Comparison of ENCODE assay signal across 20 mouse cellular contexts in genomic region chr16:23972126-23972740, GRCm38 (mm10). TPM values are rescaled to one million over a fixed set of nuclear protein-coding genes. Genes with fewer than 3 reads are reported as not detected.
A peak's percentile ranks its signal among the peaks of the same experiment; 100 is the strongest.
DNase-seq lines count a peak whose midpoint lies in the region; ATAC-seq lines count a peak whose summit lies in the region.
"Had no signal": no experiment of that assay in that cellular context is flagged by ENCODE, and none has a peak within 500 bp of the region (broad histone marks: within the 10 kb centered on the region; RNA-seq: fewer than 3 reads in every experiment).

No protein-coding gene starts in this region.

- H3K4me2 ChIP-seq in neural tube, embryonic 11.5 days (ENCODE audit: low read depth): no peak overlapping the region
- H3K4me2 ChIP-seq in neural tube, embryonic 15.5 days: no peak overlapping the region
- no peak overlapping the region for H3K4me2 ChIP-seq in liver, embryonic 11.5 days
- H3K4me2 ChIP-seq: forebrain, embryonic 15.5 days; heart, embryonic 13.5 days; limb, embryonic 13.5 days; neural tube, embryonic 12.5 days had no signal

- H3K4me3 ChIP-seq in heart, embryonic 10.5 days: no peak overlapping the region
- no peak overlapping the region for H3K4me3 ChIP-seq in neural tube, embryonic 11.5 days (ENCODE audit: low read depth, low read length)
- H3K4me3 ChIP-seq in neural tube, embryonic 15.5 days (replicated peaks): no peak overlapping the region
- H3K4me3 ChIP-seq in liver, embryonic 11.5 days (ENCODE audit: low read depth, low read length): no peak overlapping the region
- H3K4me3 ChIP-seq: forebrain, embryonic 15.5 days; heart, embryonic 13.5 days; limb, embryonic 13.5 days; neural tube, embryonic 12.5 days had no signal

- H3K9ac ChIP-seq in neural tube, embryonic 11.5 days (ENCODE audit: low read length): no peak overlapping the region
- no peak overlapping the region for H3K9ac ChIP-seq in neural tube, embryonic 15.5 days (replicated peaks)
- no peak overlapping the region for H3K9ac ChIP-seq in liver, embryonic 11.5 days (ENCODE audit: low read depth, low read length)
- H3K9ac ChIP-seq: forebrain, embryonic 15.5 days; heart, embryonic 13.5 days; limb, embryonic 13.5 days; neural tube, embryonic 12.5 days had no signal

- DNase-seq in heart, embryonic 10.5 days (ENCODE audit: low spot score): no peak
- DNase-seq in heart, adult 9 months (ENCODE audit: low spot score in 2 of 2): no peak
- peak; percentile 7 for DNase-seq in neural tube, embryonic 11.5 days (ENCODE audit: low spot score)
- no peak for DNase-seq in liver, embryonic 11.5 days (ENCODE audit: low spot score)
- DNase-seq in frontal cortex, postnatal 36 days (ENCODE audit: low spot score in 2 of 2): no peak
- no peak for DNase-seq in layer of hippocampus, adult 11-12 months (ENCODE audit: low spot score)
- DNase-seq: gastrocnemius, postnatal 14 days; midbrain, embryonic 14.5 days; spleen, adult 18-20 months had no signal

- peaks cover 33% of the 10 kb centered on the region for H3K4me1 ChIP-seq in heart, embryonic 10.5 days
- H3K4me1 ChIP-seq in neural tube, embryonic 11.5 days (ENCODE audit: control insufficient read depth, insufficient read depth, low read length): no peaks in the 10 kb centered on the region
- no peaks in the 10 kb centered on the region for H3K4me1 ChIP-seq in neural tube, embryonic 15.5 days
- no peaks in the 10 kb centered on the region for H3K4me1 ChIP-seq in liver, embryonic 11.5 days (replicated peaks; ENCODE audit: control insufficient read depth, insufficient read depth, low read length)
- H3K4me1 ChIP-seq: forebrain, embryonic 15.5 days; neural tube, embryonic 12.5 days had no signal

- 74% methylated on average over 20 of the region's 20 CpGs for WGBS in heart, embryonic 10.5 days
- 84% methylated on average over 20 of the region's 20 CpGs for WGBS in neural tube, embryonic 11.5 days
- WGBS in neural tube, embryonic 15.5 days: 87% methylated on average over 20 of the region's 20 CpGs
- 77% methylated on average over 20 of the region's 20 CpGs for WGBS in liver, embryonic 11.5 days

- H3K27ac ChIP-seq in heart, embryonic 10.5 days: peak overlapping the region; percentile 25; the same call in 1 of the 2 replicates
- no peak overlapping the region for H3K27ac ChIP-seq in neural tube, embryonic 11.5 days (ENCODE audit: low read depth, low read length)
- no peak overlapping the region for H3K27ac ChIP-seq in neural tube, embryonic 15.5 days (replicated peaks)
- H3K27ac ChIP-seq in liver, embryonic 11.5 days (ENCODE audit: low read depth, low read length): no peak overlapping the region
- H3K27ac ChIP-seq: forebrain, embryonic 15.5 days; heart, embryonic 13.5 days; limb, embryonic 13.5 days; macrophage; neural tube, embryonic 12.5 days had no signal

- H3K36me3 ChIP-seq in heart, embryonic 10.5 days: no peaks in the 10 kb centered on the region
- H3K36me3 ChIP-seq in neural tube, embryonic 11.5 days (ENCODE audit: control insufficient read depth, insufficient read depth, low read length): no peaks in the 10 kb centered on the region
- peaks cover 8% of the 10 kb centered on the region; the same call in 1 of the 2 replicates for H3K36me3 ChIP-seq in neural tube, embryonic 15.5 days
- no peaks in the 10 kb centered on the region; the same call in 1 of the 2 replicates for H3K36me3 ChIP-seq in liver, embryonic 11.5 days (ENCODE audit: control insufficient read depth, insufficient read depth, low read length)

- H3K27me3 ChIP-seq in heart, embryonic 10.5 days (ENCODE audit: insufficient read depth, poor library complexity, severe bottlenecking): no peaks in the 10 kb centered on the region
- no peaks in the 10 kb centered on the region for H3K27me3 ChIP-seq in neural tube, embryonic 11.5 days (ENCODE audit: control insufficient read depth, insufficient read depth, low read length)
- H3K27me3 ChIP-seq in neural tube, embryonic 15.5 days (replicated peaks): no peaks in the 10 kb centered on the region
- H3K27me3 ChIP-seq in liver, embryonic 11.5 days (replicated peaks; ENCODE audit: control insufficient read depth, insufficient read depth, low read length): no peaks in the 10 kb centered on the region
- H3K27me3 ChIP-seq: forebrain, embryonic 15.5 days; heart, embryonic 13.5 days; neural tube, embryonic 12.5 days had no signal

- ATAC-seq in neural tube, embryonic 11.5 days (ENCODE audit: insufficient read depth, low FRiP score, low TSS enrichment): no peak
- ATAC-seq in neural tube, embryonic 15.5 days (ENCODE audit: low FRiP score): no peak
- peak; percentile 57; the same call in 1 of the 2 replicates for ATAC-seq in liver, embryonic 11.5 days (replicated peaks; ENCODE audit: low FRiP score)
- ATAC-seq: forebrain, embryonic 15.5 days had no signal

- no peaks in the 10 kb centered on the region for H3K9me3 ChIP-seq in heart, embryonic 10.5 days
- H3K9me3 ChIP-seq in neural tube, embryonic 11.5 days (ENCODE audit: control insufficient read depth, low read length): no peaks in the 10 kb centered on the region
- no peaks in the 10 kb centered on the region for H3K9me3 ChIP-seq in neural tube, embryonic 15.5 days (replicated peaks)
- H3K9me3 ChIP-seq in liver, embryonic 11.5 days (ENCODE audit: control insufficient read depth, low read length): no peaks in the 10 kb centered on the region
- H3K9me3 ChIP-seq: forebrain, embryonic 15.5 days; heart, embryonic 13.5 days; neural tube, embryonic 12.5 days had no signal

RNA-seq across cellular contexts. Expression of gene Gm37419, which starts 16.0 kb away (rescaled TPM):
- polyA plus RNA-seq in heart, embryonic 10.5 days (2016; fragmentation: Nextera tagmentation; extraction: Ambion mirVana): not detected in 2 replicates
- not detected in 2 replicates for polyA plus RNA-seq in neural tube, embryonic 11.5 days (2014; fragmentation: Nextera tagmentation; extraction: Ambion mirVana)
- polyA plus RNA-seq in neural tube, embryonic 15.5 days (2015; fragmentation: Nextera tagmentation; extraction: Ambion mirVana): not detected in 2 replicates
- polyA plus RNA-seq in liver, embryonic 11.5 days (2014; fragmentation: Nextera tagmentation; extraction: Ambion mirVana): not detected in 2 replicates
- polyA plus RNA-seq: C2C12; cortical plate, adult 2 months; embryonic facial prominence, embryonic 14.5 days; heart, embryonic 13.5 days; hindbrain, embryonic 11.5 days; limb, embryonic 13.5 days; macrophage; midbrain, embryonic 14.5 days; neural tube, embryonic 12.5 days; urinary bladder, adult 2 months had no signal

RNA-seq across cellular contexts. Expression of gene Bcl6, which starts 16.4 kb away (rescaled TPM):
- polyA plus RNA-seq in heart, embryonic 10.5 days (2016; fragmentation: Nextera tagmentation; extraction: Ambion mirVana): 0.05 and 0.11 TPM in 2 replicates
- 0.14 and 0.16 TPM in 2 replicates for polyA plus RNA-seq in neural tube, embryonic 11.5 days (2014; fragmentation: Nextera tagmentation; extraction: Ambion mirVana)
- polyA plus RNA-seq in neural tube, embryonic 15.5 days (2015; fragmentation: Nextera tagmentation; extraction: Ambion mirVana): 0.84 and 1.3 TPM in 2 replicates
- polyA plus RNA-seq in liver, embryonic 11.5 days (2014; fragmentation: Nextera tagmentation; extraction: Ambion mirVana): 0.38 and 0.42 TPM in 2 replicates

RNA-seq across cellular contexts. Expression of gene Rtp2, which starts 40.0 kb away (rescaled TPM):
- not detected in 2 replicates for polyA plus RNA-seq in heart, embryonic 10.5 days (2016; fragmentation: Nextera tagmentation; extraction: Ambion mirVana)
- not detected in 2 replicates for polyA plus RNA-seq in neural tube, embryonic 11.5 days (2014; fragmentation: Nextera tagmentation; extraction: Ambion mirVana)
- polyA plus RNA-seq in neural tube, embryonic 15.5 days (2015; fragmentation: Nextera tagmentation; extraction: Ambion mirVana): not detected in 2 replicates
- not detected in 2 replicates for polyA plus RNA-seq in liver, embryonic 11.5 days (2014; fragmentation: Nextera tagmentation; extraction: Ambion mirVana)
- polyA plus RNA-seq: C2C12; forebrain, embryonic 15.5 days; heart, embryonic 13.5 days; hindbrain, embryonic 11.5 days; limb, embryonic 13.5 days; macrophage; midbrain, embryonic 14.5 days; neural tube, embryonic 12.5 days; urinary bladder, adult 2 months had no signal
